Mouse (Mus musculus) thymus, adult 2 months (tissue): ENCODE data around the gene Nell2. TPM values are rescaled to one million over a fixed set of nuclear protein-coding genes. Genes with fewer than 3 reads are reported as not detected.

Experiments used
- DNase-seq: peaks from one replicate; pipeline ENCODE4 v3.0.0; 2021
- H3K27ac ChIP-seq: fragments of 200-500 bp; 2 replicates; pipeline ENCODE4 v1.5.1; 2012; ENCODE audit warnings: low read length, control low read depth; ENCODE audit not compliant: control insufficient read depth, insufficient read depth
- H3K27me3 ChIP-seq: fragments of 200-500 bp; 2 replicates; pipeline ENCODE4 v1.6.1; 2012; ENCODE audit warnings: mild to moderate bottlenecking, low read length, moderate library complexity, mixed read lengths; ENCODE audit not compliant: control insufficient read depth, insufficient read depth
- H3K36me3 ChIP-seq: fragments of 200-500 bp; 2 replicates; pipeline ENCODE4 v1.6.1; 2012; ENCODE audit warnings: mild to moderate bottlenecking, low read length, moderate library complexity; ENCODE audit not compliant: control insufficient read depth, insufficient read depth
- H3K4me1 ChIP-seq: fragments of 200-500 bp; replicated peaks from 2 replicates; pipeline ENCODE4 v1.6.1; 2012; ENCODE audit warnings: low read length; ENCODE audit not compliant: control insufficient read depth, insufficient read depth
- H3K4me3 ChIP-seq: fragments of 200-500 bp; 2 replicates; pipeline ENCODE4 v1.5.1; 2012; ENCODE audit warnings: mild to moderate bottlenecking, low read length, control low read depth, moderate library complexity; ENCODE audit not compliant: control insufficient read depth, insufficient read depth
- CTCF ChIP-seq: fragments of 200-500 bp; IDR thresholded peaks from 2 replicates; pipeline ENCODE4 v1.5.1; 2012; ENCODE audit warnings: mild to moderate bottlenecking, control low read depth, low read length, moderate library complexity, borderline replicate concordance; ENCODE audit not compliant: control insufficient read depth, poor library complexity, insufficient read depth; ENCODE audit errors: extremely low read depth
- POLR2A ChIP-seq: fragments of 200-500 bp; IDR thresholded peaks from 2 replicates; pipeline ENCODE4 v1.6.1; 2012; ENCODE audit warnings: mild to moderate bottlenecking, low read length, control low read depth, moderate library complexity; ENCODE audit not compliant: control insufficient read depth, poor library complexity, insufficient read depth; ENCODE audit errors: extremely low read depth
- WGBS: fragments of 180-500 bp; shearing (Covaris S2); methylation state at CpG from one replicate; pipeline ENCODE4 v1.1.7; 2018; 5-methylcytosine and 5-hydroxymethylcytosine counted together
- polyA plus RNA-seq: library from polyadenylated mRNA; depleted of rRNA; stranded (reverse); fragments of >200 nt; gene quantifications from 2 replicates; pipeline ENCODE4 v1.2.3, GENCODE M21; 2012; rRNA removed

The Nell2 gene
- polyA plus RNA-seq: 0.96 and 1.4 TPM in 2 replicates

GRCm38 (mm10) chr15:95527948-95528861, at the start of gene Nell2:
Nell2 (minus strand) TSS chr15:95528559.
- no peaks in the 10 kb centered on the region for H3K4me1 ChIP-seq
- WGBS: 3% methylated on average over 94 of the region's 95 CpGs
- no peaks in the 10 kb centered on the region for H3K36me3 ChIP-seq
- peaks cover 3% of the 10 kb centered on the region; the same call in 1 of the 2 replicates for H3K27me3 ChIP-seq
- no peak within 1 kb of the TSS for H3K4me3 ChIP-seq
- DNase-seq: no peak
- no peak for TF ChIP-seq CTCF
- no peak for TF ChIP-seq POLR2A
- no peak within 1 kb of the TSS for H3K27ac ChIP-seq

GRCm38 (mm10) chr15:95574661-95575060, 46.3 kb upstream of the Nell2 start:
- no peaks in the 10 kb centered on the region for H3K27me3 ChIP-seq
- no peak overlapping the region for H3K27ac ChIP-seq
- H3K4me3 ChIP-seq: no peak overlapping the region
- H3K36me3 ChIP-seq: no peaks in the 10 kb centered on the region
- WGBS: 17% methylated on average over 5 of the region's 5 CpGs
- TF ChIP-seq POLR2A (no peak), CTCF (no peak)
- H3K4me1 ChIP-seq: no peaks in the 10 kb centered on the region
- DNase-seq: peak; percentile 17

- DNase-seq: no peak
- H3K4me3 ChIP-seq: no peak overlapping the region
- no peaks in the 10 kb centered on the region for H3K36me3 ChIP-seq
- no peaks in the 10 kb centered on the region for H3K4me1 ChIP-seq
- H3K27ac ChIP-seq: no peak overlapping the region
- TF ChIP-seq CTCF (no peak), POLR2A (no peak)
- no peaks in the 10 kb centered on the region for H3K27me3 ChIP-seq
- WGBS: 89% methylated on average over 6 of the region's 6 CpGs
Observed at GRCm38 (mm10) chr15:95569606-95570005, 41.2 kb upstream of the Nell2 start.

GRCm38 (mm10) chr15:95565160-95565559, 36.8 kb upstream of the Nell2 start:
- no peak overlapping the region for H3K4me3 ChIP-seq
- 94% methylated on average over 2 of the region's 2 CpGs for WGBS
- no peak overlapping the region for H3K27ac ChIP-seq
- H3K36me3 ChIP-seq: no peaks in the 10 kb centered on the region
- no peak for DNase-seq
- no peaks in the 10 kb centered on the region for H3K4me1 ChIP-seq
- no peak for TF ChIP-seq POLR2A
- TF ChIP-seq CTCF: no peak
- H3K27me3 ChIP-seq: no peaks in the 10 kb centered on the region

GRCm38 (mm10) chr15:95561303-95561702, 32.9 kb upstream of the Nell2 start:
- no peak for TF ChIP-seq POLR2A
- no peak for TF ChIP-seq CTCF
- H3K27ac ChIP-seq: no peak overlapping the region
- H3K4me1 ChIP-seq: no peaks in the 10 kb centered on the region
- H3K27me3 ChIP-seq: no peaks in the 10 kb centered on the region
- WGBS: 96% methylated on average over 5 of the region's 5 CpGs
- H3K4me3 ChIP-seq: no peak overlapping the region
- no peaks in the 10 kb centered on the region for H3K36me3 ChIP-seq
- no peak for DNase-seq

- TF ChIP-seq POLR2A (no peak), CTCF (no peak)
- Histone ChIP-seq H3K4me3 (no peak overlapping the region), H3K36me3 (no peaks in the 10 kb centered on the region), H3K4me1 (no peaks in the 10 kb centered on the region), H3K27me3 (no peaks in the 10 kb centered on the region), H3K27ac (no peak overlapping the region)
- WGBS: 87% methylated on average over 5 of the region's 5 CpGs
- no peak for DNase-seq
Observed at GRCm38 (mm10) chr15:95550011-95550410, 21.7 kb upstream of the Nell2 start.
